Mouse (Mus musculus): ENCODE data around the gene Cd81.

The Cd81 gene

DNA sequence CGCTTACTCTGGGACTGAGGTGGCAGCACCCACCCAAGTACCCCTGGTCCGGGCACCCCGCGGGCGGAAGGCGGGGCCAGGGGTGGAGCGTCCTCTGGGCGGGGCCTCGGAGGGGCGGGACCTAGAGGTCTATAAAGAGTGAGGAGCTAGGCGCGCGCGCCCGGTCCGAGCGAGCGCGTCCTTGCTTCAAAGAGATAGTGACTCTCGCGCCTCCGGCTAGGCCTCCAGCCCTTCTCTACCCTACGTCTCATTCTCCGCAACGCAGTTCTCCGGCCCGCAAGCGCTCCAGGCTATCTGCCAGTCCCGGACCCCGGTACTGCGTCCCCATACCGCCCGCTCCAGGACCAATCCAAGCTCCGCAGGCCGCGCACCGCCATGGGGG is at the start of gene Cd81:
Cd81 (plus strand) TSS at position 114 of the 382 bp plus-strand sequence.
- DNase-seq (ENCODE audit: extremely low read depth, low read depth, low spot score), result no peak

DNA sequence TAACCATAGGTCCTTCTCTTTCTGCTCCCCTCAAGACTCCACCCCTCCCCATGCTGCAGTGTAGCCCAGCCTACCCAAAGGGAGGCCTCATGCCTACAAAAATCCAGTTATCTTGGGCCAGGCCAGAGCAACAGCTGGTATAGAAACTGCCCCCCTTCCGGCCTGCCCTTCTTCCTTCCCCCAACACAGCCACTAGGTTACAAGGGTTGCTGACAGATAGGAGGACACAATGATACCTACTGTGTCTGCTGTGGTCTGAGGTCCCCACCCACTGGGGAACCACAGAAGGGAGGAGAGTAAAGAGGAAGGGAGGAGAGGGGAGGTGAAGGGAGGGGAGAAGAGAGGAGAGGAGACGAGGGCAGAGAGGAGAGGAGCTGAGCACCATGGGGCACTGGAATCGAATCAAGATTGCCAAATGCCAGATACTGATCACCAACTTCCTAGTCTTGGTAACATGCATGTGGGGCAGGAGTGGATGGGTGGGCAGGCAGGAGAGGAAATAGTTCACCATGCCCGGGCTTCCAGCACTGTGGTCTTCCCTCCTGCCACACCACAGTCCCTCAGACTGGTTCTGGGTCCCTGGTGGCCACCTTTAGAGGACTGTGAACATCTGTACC is 47.7 kb upstream of the Cd81 start, which contains the start of gene Tspan32:
Tspan32 (plus strand) TSS at position 320 of the 617 bp plus-strand sequence.
- no peak for DNase-seq (ENCODE audit: extremely low read depth, low read depth, low spot score)

DNA sequence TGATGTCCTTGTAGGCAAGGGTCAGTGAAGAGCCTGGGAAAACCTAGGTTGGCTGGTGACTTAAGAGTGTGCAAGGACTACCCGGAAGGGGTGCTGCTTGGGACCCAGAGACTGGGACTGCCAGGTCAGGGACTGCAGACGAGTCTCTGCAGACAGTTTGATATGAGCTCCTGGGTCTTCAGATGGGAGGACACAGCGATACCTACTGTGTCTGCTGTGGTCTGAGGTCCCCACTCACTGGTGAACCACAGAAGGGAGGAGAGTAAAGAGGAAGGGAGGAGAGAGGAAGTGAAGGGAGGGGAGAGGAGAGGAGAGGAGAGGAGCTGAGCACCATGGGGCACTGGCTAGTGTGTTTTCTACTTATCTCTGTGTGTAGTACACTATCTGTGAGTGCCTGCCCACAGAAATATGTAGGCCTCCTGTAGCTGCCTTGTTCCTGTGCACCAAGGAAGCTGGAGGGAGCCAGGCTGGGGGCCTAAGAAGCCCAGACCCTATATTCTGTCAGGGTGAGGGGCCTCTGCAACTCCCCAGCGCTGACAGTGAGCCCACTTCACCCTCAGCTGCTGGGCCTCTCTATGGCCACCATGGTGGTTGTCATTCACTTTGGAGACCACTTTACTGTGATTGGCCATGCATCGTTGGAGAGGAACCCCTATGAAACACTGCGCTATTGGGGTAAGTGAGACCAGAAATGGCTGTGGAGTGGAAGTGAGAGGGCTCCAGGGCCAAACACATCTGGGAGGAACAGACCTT is 47.0 kb upstream of the Cd81 start:
- no peak for DNase-seq (ENCODE audit: extremely low read depth, low read depth, low spot score)

DNA sequence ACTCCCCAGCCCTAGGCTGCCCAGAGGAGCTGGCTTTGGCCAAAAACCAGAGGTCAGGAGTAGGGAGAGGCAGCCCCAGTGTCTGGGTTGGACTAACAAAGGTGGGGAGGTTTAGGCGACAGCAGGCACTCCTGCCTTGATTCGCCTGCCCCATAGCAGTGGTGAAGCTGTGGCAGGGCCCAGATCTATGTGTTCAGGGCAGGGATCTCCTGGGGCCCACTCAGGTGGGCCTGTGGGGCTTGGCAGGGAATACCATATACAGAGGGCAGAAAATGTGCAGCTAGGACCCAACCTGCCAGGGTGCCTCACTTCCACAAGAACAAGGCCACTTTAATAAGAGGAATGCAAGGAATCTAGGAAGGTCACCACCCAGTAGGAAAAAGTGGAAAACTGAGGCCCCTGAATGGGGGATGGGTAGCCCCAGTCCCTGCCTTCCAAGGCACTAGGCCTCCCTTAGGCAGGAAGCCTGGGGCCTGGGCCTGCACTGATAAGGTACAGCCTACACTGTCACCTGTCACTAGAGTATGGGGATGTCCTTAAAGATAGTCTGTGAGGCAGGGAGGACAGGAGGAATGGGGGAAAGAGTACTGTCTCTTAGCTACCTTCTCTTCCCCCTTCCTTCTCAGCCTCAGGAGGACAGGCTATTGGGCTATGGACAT is 46.3 kb upstream of the Cd81 start:
- no peak for DNase-seq (ENCODE audit: extremely low read depth, low read depth, low spot score)

DNA sequence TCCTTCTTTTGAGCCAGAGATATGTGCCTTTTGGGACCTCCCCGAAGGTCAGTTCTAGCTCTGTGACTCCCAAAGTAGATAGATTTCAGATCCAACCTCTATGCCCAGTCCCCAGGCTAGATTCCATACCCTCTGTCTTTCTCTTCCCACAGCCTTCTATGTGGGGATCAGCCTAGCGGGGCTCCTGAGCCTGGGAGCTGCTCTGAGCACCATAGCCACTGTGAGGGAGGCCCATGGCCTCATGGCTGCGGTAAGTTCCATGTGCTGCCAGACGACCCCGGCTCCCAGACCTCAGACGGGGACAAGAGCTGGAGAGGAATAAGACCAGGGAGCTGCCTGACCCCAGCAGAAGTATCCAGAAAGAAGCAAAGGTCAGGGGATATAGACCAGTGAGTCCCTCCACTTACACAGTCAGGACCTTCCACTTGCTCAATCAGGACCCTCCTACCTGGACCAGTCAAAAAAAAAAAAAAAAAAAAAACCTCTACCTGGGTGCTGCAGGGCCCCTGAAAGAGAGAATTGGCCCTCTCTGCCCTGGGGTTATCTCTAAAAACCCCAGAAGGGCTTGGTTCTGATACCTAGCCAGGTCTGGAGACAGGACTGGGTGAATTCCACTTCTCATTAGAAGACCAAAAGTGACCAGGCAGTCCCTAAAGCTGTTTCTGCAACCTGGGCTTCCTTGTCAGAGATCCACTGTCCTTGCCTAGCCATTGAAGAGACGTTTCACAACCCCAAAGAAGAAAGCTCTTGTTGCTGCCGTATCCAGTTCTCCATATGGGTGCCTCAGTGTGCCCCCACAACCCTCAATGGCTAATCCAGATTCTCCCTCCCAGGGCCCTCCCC is 45.6 kb upstream of the Cd81 start:
- no peak for DNase-seq (ENCODE audit: extremely low read depth, low read depth, low spot score)

DNA sequence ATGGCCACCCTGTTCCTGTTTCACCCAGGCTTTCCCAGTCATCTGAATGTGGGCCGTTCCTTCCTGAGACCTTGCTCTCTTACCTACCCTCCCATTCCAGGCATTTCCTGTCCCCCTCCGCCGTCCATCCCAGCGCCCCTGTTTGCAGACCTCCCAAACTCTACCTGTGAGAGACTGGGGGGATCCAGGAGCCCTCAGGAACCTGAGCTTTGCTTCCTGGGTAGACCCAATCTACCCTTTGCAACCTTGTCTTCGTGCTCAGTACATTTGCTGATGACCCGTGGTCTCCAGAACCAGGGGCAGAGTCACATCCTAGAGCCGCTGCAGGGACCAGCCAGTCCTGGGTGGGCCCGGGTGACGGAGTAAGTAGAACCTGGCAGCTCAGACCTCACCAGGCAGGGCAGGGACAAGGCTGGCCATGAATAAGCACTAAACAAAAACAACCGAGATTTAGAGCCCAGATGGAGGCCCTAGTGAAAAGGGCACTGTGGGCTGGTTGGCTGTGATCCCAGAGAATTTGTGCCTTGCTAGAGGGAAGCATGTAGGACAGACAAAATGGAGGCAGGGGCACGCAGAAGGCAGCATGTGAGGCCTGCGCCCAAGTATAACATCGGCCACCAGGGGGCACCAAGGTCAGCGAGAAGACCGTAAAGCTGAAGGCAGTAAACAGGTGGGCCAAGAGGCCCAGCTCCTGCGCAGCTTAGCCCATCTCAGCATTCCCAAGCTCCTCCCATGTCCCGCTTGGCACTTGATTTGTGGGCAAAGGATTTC is 44.8 kb upstream of the Cd81 start:
- no peak for DNase-seq (ENCODE audit: extremely low read depth, low read depth, low spot score)

DNA sequence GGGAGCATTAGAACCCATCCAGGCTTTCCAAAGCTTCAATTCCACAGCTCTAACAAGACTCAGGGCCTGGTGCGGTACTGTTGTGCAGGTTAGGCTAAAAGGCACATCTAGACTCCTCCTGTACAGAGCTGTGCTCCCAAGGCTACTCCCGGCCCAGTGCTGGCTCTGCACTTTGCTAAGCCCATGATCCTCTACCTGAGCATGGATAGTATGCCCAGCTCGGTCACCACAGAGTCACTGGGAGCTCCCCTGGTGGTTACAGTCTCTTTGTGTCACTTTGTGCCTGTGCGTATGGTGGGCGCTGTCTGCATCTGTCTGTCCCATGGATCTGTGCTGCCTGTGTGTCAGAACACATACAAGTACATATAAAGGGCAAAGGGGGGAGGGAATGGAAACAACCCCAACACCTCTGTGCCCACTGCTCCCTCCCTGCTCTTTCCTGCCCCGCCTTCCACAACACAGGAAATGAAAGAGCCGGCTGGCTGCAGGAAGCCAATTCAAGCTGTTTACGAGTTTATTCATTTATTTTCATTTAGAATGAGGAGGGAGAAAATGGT is 44.1 kb upstream of the Cd81 start:
- DNase-seq (ENCODE audit: extremely low read depth, low read depth, low spot score), result no peak

DNA sequence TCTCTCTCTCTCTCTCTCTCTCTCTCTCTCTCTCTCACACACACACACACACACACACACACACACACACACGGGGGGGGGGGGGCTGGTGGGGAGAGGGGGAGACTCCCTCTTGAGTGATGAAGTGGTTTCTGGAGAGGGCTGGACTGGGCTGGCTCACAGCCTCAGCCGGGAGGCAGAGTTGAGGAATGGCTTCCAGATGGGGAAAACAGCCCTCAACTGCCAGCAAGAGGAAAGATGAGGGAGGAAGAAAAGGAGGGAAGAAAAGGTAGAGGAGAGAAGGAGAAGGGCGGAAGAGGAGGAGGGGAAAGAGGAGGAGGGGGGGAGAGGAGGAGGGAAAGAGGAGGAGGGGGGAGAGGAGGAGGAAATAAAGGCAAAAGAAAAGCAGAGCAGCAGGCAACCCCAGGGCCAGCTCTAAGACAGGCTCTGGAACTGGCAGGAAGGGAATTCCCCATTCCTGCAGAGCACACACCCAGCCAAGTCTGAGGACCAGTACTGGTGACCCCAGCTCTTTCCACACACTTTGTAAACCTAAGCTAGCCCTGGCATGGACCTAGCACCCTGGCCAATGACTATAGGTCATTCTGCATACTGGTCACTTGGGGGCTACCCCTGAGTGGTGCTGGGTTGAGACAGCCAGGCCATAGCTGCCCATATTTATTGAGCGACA is 43.4 kb upstream of the Cd81 start:
- DNase-seq (ENCODE audit: extremely low read depth, low read depth, low spot score), result no peak

DNA sequence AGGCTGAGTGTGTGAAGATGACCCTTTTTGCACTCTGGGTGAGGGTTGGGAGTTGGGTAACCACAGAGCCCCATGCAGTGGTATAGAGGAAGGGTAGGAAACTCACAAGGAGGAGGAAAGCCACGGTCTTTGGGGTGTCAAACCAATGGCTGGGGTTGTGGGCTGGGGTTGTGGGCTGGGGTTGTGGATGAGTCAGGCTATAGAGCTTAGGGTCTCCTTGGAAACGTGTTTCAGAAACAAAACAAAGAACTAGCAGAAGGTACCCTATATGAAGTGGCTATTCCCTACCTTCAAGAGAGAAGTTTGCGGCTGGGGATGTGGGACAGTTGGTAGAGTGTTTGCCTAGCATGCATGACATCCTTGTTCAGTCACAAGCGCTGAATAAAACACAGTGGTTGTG is 42.5 kb upstream of the Cd81 start:
- DNase-seq (ENCODE audit: extremely low read depth, low read depth, low spot score), result no peak

DNA sequence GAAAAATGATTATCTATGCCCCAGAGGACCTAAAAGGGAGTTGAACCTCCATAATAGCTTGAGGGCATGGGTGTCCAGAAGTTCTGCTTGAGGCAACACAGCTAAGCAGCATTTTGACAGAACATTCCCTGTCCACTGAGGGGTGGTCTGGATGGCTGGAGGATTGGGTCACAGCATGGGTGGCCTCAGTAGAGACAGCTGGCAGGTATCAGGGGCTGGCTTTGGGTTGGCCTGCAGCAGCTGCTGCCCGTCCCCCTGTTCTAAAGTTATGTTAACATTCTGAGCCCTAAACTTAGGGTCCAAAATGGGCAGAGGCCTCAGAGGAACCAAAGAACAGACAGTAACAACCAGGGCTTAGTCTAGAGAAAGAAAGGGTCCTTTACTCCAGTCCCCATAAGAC is 41.3 kb upstream of the Cd81 start:
- DNase-seq (ENCODE audit: extremely low read depth, low read depth, low spot score), result no peak

DNA sequence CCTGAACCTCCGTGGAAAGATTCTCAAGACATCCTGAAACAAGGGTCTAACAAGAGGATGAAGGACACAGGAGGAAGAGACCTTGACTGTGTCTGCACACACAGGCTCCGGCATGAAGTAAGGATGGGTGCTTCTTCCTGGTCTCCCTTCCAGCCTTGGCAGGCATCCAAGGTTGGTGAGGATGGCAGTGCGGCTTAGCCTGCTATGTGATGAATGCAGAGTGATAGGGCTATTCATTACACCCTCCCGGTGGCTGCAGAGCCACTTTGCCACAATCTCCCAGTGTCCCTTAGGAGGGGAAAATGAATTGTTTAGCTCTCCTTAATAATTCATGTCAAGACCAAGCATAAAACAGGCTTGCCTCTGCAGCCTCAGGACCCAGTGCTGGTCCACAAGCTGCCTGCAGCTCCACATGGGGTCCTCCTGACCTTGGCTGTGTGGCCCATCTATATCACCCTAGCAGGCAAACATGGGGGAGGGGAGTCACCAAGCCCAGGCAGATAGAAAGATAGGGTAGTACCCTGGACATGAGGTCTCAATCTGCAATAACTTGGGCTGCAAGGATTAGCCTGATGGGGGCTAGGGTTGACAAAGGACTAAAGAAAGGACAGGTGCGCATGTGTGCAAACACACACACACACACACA is 40.2 kb upstream of the Cd81 start:
- DNase-seq (ENCODE audit: extremely low read depth, low read depth, low spot score), result no peak

DNA sequence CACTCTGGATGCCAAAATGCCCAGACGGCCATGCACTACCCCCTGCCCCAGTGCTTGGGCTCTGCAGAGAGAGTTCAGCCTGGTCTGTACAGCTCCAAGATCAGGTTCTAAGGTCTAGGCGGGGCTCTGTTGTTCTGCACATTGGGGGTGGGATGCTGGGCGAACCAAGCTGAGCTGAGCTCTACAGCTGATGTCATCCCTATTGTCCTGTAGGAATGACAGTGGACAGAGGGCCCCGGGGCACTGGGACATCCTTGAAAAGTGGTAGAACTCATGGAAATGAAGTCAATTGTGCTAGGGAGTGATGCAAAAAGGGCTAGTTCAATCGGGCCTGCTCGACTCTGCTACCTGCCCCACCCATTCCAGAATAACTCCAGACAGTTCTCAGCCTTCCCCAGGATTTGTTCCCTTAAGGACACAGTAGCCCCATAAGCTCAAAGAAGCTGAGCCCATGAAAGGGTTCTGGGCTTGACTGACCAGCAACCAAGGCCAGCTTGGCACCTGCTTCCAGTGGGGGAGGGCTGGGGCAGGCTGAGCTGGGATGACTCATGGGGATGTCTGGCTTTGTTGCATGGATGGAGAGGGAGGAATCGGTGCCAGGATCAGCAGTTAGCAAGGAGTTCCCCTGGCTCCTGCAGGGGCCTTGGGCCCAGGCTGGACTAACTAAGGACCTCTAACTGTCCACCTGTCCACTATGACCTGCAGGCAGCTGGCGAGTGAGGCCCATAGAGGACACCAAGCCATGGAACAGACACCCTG is 38.9 kb upstream of the Cd81 start:
- no peak for DNase-seq (ENCODE audit: extremely low read depth, low read depth, low spot score)

DNA sequence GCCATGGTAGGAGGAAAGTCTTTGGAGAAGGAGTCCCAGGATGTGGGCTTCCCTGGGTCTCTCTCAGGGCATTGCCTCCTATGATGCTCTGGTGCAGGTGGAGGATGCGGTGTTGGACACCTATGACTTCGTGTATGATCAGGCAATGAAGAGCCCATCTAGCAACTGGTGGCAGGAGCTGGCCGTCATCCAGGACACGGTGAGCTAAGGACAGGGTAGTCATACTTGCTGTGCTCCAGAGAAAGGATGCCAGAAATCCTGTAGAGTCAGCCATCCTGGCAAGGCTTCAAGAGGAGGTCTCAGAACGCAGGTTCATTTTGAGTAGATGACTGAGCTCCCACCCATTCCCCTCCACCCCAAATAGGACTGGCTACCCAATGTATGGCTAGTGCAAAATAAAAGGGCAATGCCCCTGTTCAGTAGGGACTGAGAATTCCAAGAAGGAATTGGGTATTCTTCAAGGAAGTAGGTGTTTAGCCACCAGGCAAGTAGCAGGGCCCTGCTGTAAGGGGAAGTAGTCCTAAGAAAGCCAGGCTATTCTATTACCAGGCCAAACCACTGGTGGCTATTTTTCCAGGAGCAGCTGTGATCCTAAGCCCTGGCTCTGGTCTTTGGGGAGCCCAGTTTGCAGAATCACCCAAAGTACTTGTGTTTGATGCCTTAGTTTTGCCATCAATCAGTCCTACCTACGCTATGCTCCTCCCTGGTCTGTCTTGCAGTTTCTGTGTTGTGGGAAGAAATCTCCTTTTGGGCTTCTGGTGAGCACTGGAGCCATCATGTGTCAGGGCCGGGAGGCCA is 37.5 kb upstream of the Cd81 start:
- no peak for DNase-seq (ENCODE audit: extremely low read depth, low read depth, low spot score)

DNA sequence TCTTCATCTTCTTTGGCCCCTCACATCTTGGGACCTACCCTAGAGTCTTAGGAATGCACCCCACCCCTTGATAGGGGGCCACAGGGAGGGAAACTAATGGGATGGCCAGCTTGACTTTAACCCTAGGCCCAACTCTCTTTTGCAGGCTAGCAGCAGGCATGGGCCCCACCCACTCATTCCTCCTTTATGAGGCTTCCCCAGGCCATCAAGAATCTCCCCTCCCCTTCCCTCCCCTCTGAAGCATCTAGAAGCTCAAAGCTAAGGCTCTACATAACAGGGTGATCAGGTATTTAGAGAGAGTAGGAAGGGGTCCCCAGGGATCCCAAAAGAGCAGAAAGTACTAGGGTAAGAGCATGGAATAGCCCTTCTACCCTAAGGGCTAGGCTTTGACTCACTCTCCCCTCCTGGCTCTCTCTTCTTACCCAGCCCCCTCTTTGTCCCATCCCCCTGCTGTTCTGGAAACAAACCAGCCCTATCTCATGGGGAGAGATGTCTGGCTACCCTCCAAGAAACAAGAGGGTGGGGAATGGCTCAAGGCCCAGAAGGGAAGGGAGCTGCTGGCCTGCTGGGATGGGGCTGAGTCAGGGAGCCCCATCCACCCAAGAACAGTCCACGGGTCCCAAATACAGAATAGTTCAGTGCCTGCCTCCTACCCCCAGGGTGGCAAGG is 36.6 kb upstream of the Cd81 start:
- DNase-seq (ENCODE audit: extremely low read depth, low read depth, low spot score), result no peak

DNA sequence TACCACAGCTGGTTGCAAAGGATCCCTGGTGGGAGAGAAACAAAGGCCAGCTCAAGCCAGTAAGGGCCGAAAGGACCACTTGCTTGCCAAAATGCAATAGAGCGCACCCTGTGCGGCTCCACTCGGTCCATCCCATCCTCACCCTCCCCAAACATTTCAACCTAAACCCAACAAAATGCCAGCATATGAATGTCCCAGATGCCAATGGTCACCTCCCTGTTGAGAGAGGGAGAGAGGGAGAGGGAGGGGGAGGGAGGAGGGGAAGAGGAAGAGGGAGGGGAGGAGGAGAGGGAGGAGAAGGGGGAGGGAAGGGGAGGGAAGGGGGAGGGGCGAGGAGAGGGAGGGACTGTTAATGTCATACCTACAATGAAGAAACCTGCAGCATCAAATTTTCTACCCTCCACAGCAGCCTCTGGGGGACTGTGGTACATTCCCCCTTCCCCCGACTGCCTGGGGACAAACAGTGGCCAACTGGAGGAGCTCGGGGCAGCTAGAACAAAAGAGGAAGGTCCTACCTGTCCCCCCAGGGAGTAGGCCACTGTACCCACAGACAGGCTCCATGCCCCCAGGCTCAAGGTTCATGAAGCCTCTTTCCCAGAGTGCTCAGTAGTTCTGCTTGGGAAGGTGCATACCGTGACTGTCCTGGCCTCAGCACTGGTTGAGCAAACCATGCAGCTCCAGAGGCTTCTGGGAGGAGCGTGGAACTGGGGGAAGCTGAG is 36.0 kb upstream of the Cd81 start:
- no peak for DNase-seq (ENCODE audit: extremely low read depth, low read depth, low spot score)

DNA sequence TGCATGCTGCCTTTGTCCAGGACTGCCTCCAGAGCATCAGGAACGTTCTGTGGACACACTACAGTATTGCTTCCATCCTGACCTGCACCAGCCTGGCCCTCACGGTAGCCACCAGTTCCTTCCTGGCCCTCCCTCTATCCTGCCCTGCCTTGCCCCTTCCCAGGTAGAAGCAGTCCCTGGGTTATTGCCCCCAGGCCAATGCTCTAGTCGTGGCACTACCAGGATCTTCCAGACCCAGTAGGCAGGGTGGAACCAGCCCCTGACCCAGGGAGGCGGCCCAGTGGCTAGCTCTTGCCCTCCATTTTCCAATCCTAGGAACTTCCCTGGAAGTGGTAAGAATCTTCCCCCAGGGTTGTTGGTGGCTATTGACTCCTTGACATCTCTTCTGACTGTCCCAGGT is 35.4 kb upstream of the Cd81 start:
- DNase-seq (ENCODE audit: extremely low read depth, low read depth, low spot score), result no peak

DNA sequence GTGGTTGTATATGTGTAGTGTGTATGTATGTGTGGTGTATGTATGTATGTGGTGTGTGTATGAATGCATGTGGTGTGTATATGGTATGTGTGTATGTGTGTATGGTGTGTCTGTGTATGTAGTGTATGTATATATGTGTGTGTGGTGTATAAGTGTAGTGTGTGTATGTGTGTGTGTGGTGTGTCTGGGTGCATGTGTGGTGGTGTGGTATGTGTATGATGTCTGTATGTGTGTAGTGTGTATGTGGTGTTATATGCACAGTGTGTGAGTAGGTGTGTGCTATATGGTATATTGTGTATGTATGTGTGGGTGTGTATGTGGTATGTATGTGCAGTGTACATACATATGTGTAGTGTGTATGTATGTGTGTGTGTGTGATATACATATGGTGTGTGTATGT is 32.5 kb upstream of the Cd81 start:
- DNase-seq (ENCODE audit: extremely low read depth, low read depth, low spot score), result no peak
